Mouse (Mus musculus): ENCODE measurements around the gene Pak2.

DNA sequence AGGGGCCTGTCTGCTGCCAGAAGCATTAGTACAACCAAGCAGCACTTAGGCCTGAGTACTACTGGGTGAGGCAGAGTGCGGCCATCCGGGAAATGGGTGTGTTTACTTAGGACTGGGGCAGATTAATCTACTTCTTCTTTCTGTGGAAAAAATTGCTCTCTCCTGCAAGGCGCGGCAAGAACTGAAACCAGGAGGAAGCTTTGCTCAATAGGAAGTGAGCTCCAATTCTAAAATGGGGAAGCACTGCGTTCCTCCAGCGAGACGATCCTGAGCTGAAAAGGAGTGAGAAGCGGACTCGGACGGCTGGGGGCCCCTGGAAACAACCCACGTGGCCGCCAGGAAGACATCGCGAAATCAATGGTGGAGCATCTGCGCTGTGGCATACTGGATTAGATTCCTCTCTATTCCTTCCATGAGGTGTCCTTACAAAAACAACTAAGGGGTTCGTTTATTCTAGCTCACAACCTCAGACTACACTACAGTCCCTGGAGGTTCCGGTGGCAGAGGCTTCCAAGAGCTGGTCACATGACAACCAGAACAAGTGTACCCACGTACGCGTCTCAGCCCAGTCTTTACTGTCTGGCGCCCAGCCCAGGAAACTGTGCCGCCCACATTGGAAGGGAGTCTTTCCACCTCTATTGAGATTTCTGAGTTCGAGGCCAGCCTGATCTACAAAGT is 34.5 kb upstream of the Pak2 start:
- TF ChIP-seq USF1 (IDR thresholded peaks at IDR 0.05; ENCODE audit: low read depth) (no peak), SRF (IDR thresholded peaks at IDR 0.05; ENCODE audit: control insufficient read depth, insufficient read length, low read depth) (no peak), MYOD1 (IDR thresholded peaks at IDR 0.05; ENCODE audit: control insufficient read depth in 1 of 3, insufficient read length in 2 of 3, low read depth in 2 of 3) (no peak), MYOG (IDR thresholded peaks at IDR 0.05; ENCODE audit: control insufficient read depth in 1 of 3, insufficient read depth in 1 of 3, insufficient read length in 2 of 3, low read depth in 2 of 3) (no peak), POLR2A (IDR thresholded peaks at IDR 0.05; ENCODE audit: insufficient read length, low read depth) (no peak), E2F4 (IDR thresholded peaks at IDR 0.05; ENCODE audit: insufficient read depth) (no peak), POLR2AphosphoS2 (IDR thresholded peaks at IDR 0.05; ENCODE audit: insufficient read length, low read depth) (no peak), MAX (IDR thresholded peaks at IDR 0.05; ENCODE audit: low read depth) (no peak), TCF3 (IDR thresholded peaks at IDR 0.05; ENCODE audit: insufficient read length, low read depth) (no peak), TCF12 (IDR thresholded peaks at IDR 0.05; ENCODE audit: insufficient read depth, poor library complexity, severe bottlenecking) (no peak), CEBPB (IDR thresholded peaks at IDR 0.05; ENCODE audit: insufficient read depth, poor library complexity, severe bottlenecking) (no peak), REST (IDR thresholded peaks at IDR 0.05; ENCODE audit: insufficient read depth, insufficient read length) (no peak)

Data from myocyte (in vitro differentiated cells).